Mouse (Mus musculus) heart, postnatal 0 days (tissue): ENCODE results near the gene Spib.

Experiments used
- CTCF ChIP-seq: IDR thresholded peaks from 2 replicates; pipeline ENCODE4 v1.5.1; 2016; ENCODE audit warnings: antibody characterized with exemption, control low read depth, low read depth
- EP300 ChIP-seq: IDR thresholded peaks from 2 replicates; pipeline ENCODE4 v1.6.1; 2016; ENCODE audit warnings: antibody characterized with exemption, low read depth

GRCm38 (mm10) chr7:44546274-44546673 lies 14.4 kb upstream of the Spib start:
- TF ChIP-seq CTCF (no peak), EP300 (no peak)
